Mouse (Mus musculus) fat pad, adult 2 months (tissue): ENCODE measurements at regions not wholly inside any gene's neighbourhood (a gene's known extent, or its start where the extent isn't known, plus 50 kb on each side); places are given as distances from the start of the nearest gene placed in this dataset.

Source experiments
- DNase-seq: peaks from one replicate; pipeline ENCODE4 v3.0.0-alpha.2; 2011; ENCODE audit warnings: low read depth, low spot score; ENCODE audit errors: extremely low read depth

DNA sequence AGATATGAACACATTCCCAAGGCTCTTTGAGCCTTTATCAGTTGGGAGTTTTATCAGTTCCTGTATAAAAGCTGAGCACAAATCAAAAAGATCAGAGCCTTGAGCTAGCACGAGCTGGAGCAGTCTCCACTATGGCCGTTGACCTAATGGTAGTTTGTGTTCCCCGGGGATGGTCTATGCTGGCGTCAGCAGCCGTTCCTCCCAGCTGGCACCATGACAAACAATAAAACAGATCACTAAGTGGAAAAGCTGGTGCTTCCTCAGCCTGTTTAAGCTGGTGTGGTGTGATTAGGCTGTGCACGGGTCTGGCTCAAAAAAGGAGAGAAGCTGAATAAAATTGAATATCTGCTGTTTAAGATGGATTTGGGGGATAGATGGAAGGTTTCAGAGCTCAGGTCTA is 107.4 kb upstream of the Nsun2 start:
- no peak for DNase-seq

DNA sequence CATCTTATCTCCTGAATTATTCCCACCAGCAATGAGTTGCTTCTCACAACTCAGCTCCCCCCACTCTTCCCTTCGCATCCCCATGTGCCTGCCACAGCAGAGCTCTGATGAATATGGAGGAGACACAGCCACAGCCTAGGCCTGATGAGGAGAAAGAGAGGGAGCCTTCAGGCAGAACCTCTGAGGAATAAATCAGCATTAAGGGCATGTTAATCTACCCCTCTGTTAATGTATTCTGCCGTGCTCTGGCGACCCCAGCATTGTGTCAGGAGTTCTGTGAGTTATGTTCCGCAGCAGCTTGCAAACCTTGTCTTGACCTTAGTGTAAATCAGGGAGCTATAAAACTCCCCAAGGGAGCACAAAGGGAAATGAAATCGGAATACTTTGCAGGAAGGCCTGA is 104.0 kb upstream of the Nsun2 start:
- no peak for DNase-seq

DNA sequence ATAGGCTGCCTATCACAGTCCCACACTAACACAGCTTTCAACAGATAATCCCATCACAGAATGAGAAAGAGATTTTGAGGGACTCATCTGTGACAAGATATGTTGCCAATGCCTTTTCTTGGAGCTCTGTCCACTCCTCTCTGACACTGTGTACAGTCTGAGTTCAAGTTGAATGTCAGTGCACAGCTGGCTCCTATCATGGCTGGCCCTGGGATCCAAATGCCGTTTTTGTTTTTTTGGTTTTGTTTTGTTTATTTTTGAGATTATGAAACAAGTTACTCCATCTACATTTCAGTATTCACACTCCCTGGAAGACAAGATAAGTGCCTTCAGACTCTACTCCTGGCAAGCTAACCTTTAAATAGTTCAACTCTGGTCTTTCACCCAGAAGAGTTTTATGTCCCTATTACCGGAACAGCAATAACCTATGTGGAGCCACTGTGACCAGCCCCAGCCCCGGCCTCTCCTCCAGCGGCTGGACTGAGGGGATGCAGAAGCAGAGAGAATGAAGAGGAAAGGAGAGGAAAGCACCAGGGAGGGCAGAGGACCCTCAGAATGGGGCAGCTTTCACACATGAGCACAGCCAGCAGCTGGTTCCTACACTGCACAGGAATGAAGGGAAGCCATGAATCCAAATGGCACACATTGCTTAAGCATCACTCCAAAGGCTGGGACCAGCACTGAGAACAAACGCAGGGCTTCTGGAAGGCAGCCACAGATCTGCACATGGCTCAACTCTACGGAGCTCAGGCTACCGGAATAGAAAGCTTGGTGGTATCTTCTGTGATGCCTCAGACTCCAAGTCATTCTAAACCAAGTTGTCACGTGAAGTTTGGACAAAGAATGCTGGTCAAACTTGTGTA is 99.9 kb upstream of the Nsun2 start:
- DNase-seq = no peak

GRCm38 (mm10) chr13:69439486-69439885 is 94.1 kb upstream of the Nsun2 start:
- no peak for DNase-seq

- DNase-seq = no peak
These were observed 91.7 kb upstream of the Nsun2 start for GRCm38 (mm10) chr13:69441798-69442197.

GRCm38 (mm10) chr13:69445611-69446010 is 87.9 kb upstream of the Nsun2 start:
- no peak for DNase-seq
